Mouse (Mus musculus): ENCODE measurements around the gene Zfp692. TPM values are rescaled to one million over a fixed set of nuclear protein-coding genes. Genes with fewer than 3 reads are reported as not detected.

The Zfp692 gene
- polyA plus RNA-seq, 2 experiments, result 18.3 to 66.0 TPM

DNA sequence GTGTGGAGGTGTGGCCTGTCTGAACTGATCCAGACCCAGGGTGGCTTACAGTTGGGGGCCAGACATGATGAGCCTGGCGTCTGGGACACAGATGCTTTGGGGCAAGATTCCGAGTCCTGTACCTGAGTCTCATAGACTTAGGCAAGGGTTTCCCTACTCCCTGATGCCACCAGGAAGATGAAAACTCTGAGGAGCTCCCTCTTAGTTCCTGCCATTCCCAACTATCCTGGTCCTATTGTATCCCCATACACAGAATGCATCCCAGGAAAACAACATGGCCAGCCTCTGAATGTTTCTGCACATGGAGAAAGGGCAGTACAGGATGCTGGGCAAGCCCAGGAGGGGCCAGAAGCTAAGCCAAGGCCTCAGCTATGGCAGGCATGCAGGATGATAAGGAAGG lies 43.4 kb upstream of the Zfp692 start:
- Histone ChIP-seq H3K4me3 (replicated peaks; ENCODE audit: low read length) (no peak overlapping the region), H3K4me1 (ENCODE audit: control insufficient read depth, insufficient read depth, low read length) (no peaks in the 10 kb centered on the region), H3K9ac (ENCODE audit: low read depth, low read length, severe bottlenecking) (no peak overlapping the region), H3K27ac (replicated peaks; ENCODE audit: low read depth, low read length) (no peak overlapping the region), H3K9me3 (ENCODE audit: control insufficient read depth, low read length) (no peaks in the 10 kb centered on the region), H3K4me2 (replicated peaks; ENCODE audit: low read depth, low read length, severe bottlenecking) (no peak overlapping the region), H3K36me3 (ENCODE audit: control insufficient read depth, insufficient read depth, low read length) (no peaks in the 10 kb centered on the region), H3K27me3 (ENCODE audit: control insufficient read depth, insufficient read depth, low read length) (no peaks in the 10 kb centered on the region)
- TF ChIP-seq POLR2A (IDR thresholded peaks at IDR 0.05; ENCODE audit: borderline replicate concordance, extremely low read depth, insufficient read depth, insufficient read length), result no peak
- ATAC-seq (ENCODE audit: low FRiP score, low read depth) (no peak), DNase-seq (ENCODE audit: low spot score) (no peak)
- 63% methylated on average over 2 of the region's 2 CpGs for WGBS

DNA sequence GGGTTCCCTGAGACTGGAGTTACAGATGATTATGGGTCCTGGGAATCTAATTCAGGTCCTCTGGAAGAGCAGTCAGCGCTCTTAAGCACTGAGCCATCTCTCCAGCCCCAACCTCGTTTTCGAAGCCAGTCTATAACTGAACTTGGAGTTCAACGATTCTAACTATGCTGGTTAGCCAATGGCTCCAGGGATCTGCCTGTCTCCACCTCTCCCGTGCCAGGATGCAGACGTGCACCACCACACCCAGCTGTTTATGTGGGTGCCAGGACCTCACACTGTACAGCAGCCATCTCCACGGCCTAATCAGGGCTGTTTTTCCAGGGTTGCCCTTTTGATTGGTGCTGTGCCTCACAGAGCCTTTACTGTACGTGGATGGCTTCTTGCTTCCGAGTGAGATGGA lies 42.3 kb upstream of the Zfp692 start:
- Histone ChIP-seq H3K4me2 (replicated peaks; ENCODE audit: low read depth, low read length, severe bottlenecking) (no peak overlapping the region), H3K9me3 (ENCODE audit: control insufficient read depth, low read length) (no peaks in the 10 kb centered on the region), H3K4me1 (ENCODE audit: control insufficient read depth, insufficient read depth, low read length) (no peaks in the 10 kb centered on the region), H3K9ac (ENCODE audit: low read depth, low read length, severe bottlenecking) (no peak overlapping the region), H3K36me3 (ENCODE audit: control insufficient read depth, insufficient read depth, low read length) (no peaks in the 10 kb centered on the region), H3K4me3 (replicated peaks; ENCODE audit: low read length) (no peak overlapping the region), H3K27ac (replicated peaks; ENCODE audit: low read depth, low read length) (no peak overlapping the region), H3K27me3 (ENCODE audit: control insufficient read depth, insufficient read depth, low read length) (no peaks in the 10 kb centered on the region)
- no peak for TF ChIP-seq POLR2A (IDR thresholded peaks at IDR 0.05; ENCODE audit: borderline replicate concordance, extremely low read depth, insufficient read depth, insufficient read length)
- DNase-seq (ENCODE audit: low spot score) (no peak), ATAC-seq (ENCODE audit: low FRiP score, low read depth) (no peak)
- 80% methylated on average over 9 of the region's 9 CpGs for WGBS

DNA sequence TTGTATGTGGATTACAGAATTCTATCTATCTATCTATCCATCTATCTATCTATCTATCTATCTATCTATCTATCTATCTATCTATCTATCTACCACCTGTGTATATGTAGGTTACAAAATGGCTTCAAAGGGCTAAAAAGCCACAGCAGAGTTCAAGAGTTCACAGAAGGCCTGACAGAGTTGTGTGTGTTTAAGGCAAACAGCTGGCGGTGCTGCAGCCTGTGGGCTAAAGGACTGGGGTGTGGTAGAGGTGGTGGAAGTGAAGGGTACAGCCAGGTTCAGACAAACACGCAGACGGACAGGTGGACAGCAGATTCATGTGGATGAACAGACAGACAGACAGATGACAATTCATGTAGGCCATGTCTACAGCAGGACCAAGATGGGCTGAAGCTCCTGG lies 38.6 kb upstream of the Zfp692 start:
- no peaks in the 10 kb centered on the region for H3K9me3 ChIP-seq (ENCODE audit: control insufficient read depth, low read length)
- DNase-seq (ENCODE audit: low spot score), result no peak
- H3K36me3 ChIP-seq (ENCODE audit: control insufficient read depth, insufficient read depth, low read length), result no peaks in the 10 kb centered on the region
- whole genome bisulfite sequencing, result 85% methylated on average over 3 of the region's 3 CpGs
- TF ChIP-seq POLR2A (IDR thresholded peaks at IDR 0.05; ENCODE audit: borderline replicate concordance, extremely low read depth, insufficient read depth, insufficient read length), result no peak
- no peak overlapping the region for H3K27ac ChIP-seq (replicated peaks; ENCODE audit: low read depth, low read length)
- H3K9ac ChIP-seq (ENCODE audit: low read depth, low read length, severe bottlenecking), result no peak overlapping the region
- no peak overlapping the region for H3K4me3 ChIP-seq (replicated peaks; ENCODE audit: low read length)
- no peaks in the 10 kb centered on the region for H3K4me1 ChIP-seq (ENCODE audit: control insufficient read depth, insufficient read depth, low read length)
- H3K4me2 ChIP-seq (replicated peaks; ENCODE audit: low read depth, low read length, severe bottlenecking), result no peak overlapping the region
- H3K27me3 ChIP-seq (ENCODE audit: control insufficient read depth, insufficient read depth, low read length), result no peaks in the 10 kb centered on the region
- ATAC-seq (ENCODE audit: low FRiP score, low read depth), result no peak

DNA sequence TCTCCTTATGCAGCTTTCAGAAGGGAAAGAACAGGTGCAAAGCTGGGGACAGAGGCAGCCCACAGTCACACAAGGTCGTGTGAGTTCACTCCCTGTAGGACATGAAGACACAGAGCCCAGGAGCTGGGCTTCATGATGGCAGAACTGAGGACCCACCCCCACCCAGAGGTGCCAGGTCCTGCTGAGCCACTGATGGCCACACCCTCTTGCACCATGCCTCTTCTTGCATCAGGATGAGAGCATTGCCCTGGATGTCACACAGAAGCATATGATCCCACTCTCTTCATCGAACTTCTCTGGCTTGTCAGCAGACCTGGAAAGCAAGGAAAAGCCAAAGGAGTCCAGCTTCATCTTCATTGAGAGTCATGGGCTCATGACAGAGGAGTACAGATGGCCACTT lies 32.3 kb upstream of the Zfp692 start, which contains the start of gene 4930438A08Rik:
TSS of gene 4930438A08Rik (plus strand) at position 228 of the 400 bp plus-strand sequence.
- no peak for TF ChIP-seq POLR2A (IDR thresholded peaks at IDR 0.05; ENCODE audit: borderline replicate concordance, extremely low read depth, insufficient read depth, insufficient read length)
- no peak within 1 kb of the TSS for H3K4me3 ChIP-seq (replicated peaks; ENCODE audit: low read length)
- 58% methylated on average over 2 of the region's 2 CpGs for WGBS
- ATAC-seq (ENCODE audit: low FRiP score, low read depth) (no peak), DNase-seq (ENCODE audit: low spot score) (no peak)
- H3K9me3 ChIP-seq (ENCODE audit: control insufficient read depth, low read length), result no peaks in the 10 kb centered on the region
- H3K4me2 ChIP-seq (replicated peaks; ENCODE audit: low read depth, low read length, severe bottlenecking), result no peak within 1 kb of the TSS
- no peaks in the 10 kb centered on the region for H3K27me3 ChIP-seq (ENCODE audit: control insufficient read depth, insufficient read depth, low read length)
- H3K4me1 ChIP-seq (ENCODE audit: control insufficient read depth, insufficient read depth, low read length), result no peaks in the 10 kb centered on the region
- H3K9ac ChIP-seq (ENCODE audit: low read depth, low read length, severe bottlenecking), result no peak within 1 kb of the TSS
- H3K27ac ChIP-seq (replicated peaks; ENCODE audit: low read depth, low read length), result no peak within 1 kb of the TSS
- no peaks in the 10 kb centered on the region for H3K36me3 ChIP-seq (ENCODE audit: control insufficient read depth, insufficient read depth, low read length)

DNA sequence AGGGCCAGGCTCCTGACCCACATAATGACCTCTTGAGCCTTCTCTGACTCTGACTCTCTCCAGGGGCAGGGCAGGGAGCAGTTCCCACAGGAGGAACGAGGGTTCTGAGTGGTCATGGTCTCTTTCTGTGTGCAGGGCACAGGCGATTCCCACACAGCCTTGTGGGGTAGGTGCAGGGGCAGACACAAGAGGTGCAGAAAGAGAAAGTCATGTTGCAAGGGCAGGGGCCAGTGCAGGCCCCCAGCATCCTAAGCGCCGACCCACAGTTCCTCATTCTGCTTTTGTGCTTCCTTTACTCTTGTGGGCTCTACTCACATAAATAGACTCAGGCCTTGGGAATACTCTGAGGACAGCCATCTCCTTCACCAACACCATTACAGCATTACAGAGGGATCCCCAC lies 31.1 kb upstream of the Zfp692 start:
- Histone ChIP-seq H3K9me3 (ENCODE audit: control insufficient read depth, low read length) (no peaks in the 10 kb centered on the region), H3K36me3 (ENCODE audit: control insufficient read depth, insufficient read depth, low read length) (no peaks in the 10 kb centered on the region), H3K9ac (ENCODE audit: low read depth, low read length, severe bottlenecking) (no peak overlapping the region), H3K27me3 (ENCODE audit: control insufficient read depth, insufficient read depth, low read length) (no peaks in the 10 kb centered on the region), H3K4me2 (replicated peaks; ENCODE audit: low read depth, low read length, severe bottlenecking) (no peak overlapping the region), H3K27ac (replicated peaks; ENCODE audit: low read depth, low read length) (no peak overlapping the region), H3K4me1 (ENCODE audit: control insufficient read depth, insufficient read depth, low read length) (no peaks in the 10 kb centered on the region), H3K4me3 (replicated peaks; ENCODE audit: low read length) (no peak overlapping the region)
- no peak for DNase-seq (ENCODE audit: low spot score)
- no peak for ATAC-seq (ENCODE audit: low FRiP score, low read depth)
- TF ChIP-seq POLR2A (IDR thresholded peaks at IDR 0.05; ENCODE audit: borderline replicate concordance, extremely low read depth, insufficient read depth, insufficient read length), result no peak
- 77% methylated on average over 4 of the region's 4 CpGs for WGBS

DNA sequence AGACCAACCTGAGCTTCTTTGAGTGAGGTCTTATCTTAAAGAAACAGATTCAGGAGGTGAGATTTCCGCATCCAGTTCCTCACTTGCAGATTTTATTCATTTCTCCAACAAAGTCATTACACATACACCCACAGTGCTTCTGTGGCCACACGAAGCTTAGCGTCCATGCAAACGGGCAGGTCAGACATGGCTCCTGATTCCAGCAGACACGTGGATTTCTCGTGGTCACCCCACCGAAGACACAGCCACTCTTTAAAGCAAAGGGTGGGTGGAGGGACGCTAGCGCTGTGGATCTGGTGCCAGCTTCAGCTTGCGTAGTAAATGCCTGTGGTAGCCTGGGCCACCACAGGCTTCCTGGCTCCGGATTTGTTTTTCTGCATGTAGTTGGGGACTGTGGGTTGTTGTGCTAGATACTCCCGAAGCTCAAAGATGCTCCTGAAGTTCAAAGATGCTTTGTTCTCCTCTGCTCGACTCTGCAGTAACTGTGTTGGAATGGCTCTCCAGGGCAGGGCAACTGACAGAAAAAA lies 24.8 kb upstream of the Zfp692 start:
- Histone ChIP-seq H3K27ac (replicated peaks; ENCODE audit: low read depth, low read length) (no peak overlapping the region), H3K36me3 (ENCODE audit: control insufficient read depth, insufficient read depth, low read length) (no peaks in the 10 kb centered on the region), H3K27me3 (ENCODE audit: control insufficient read depth, insufficient read depth, low read length) (no peaks in the 10 kb centered on the region), H3K4me2 (replicated peaks; ENCODE audit: low read depth, low read length, severe bottlenecking) (no peak overlapping the region), H3K9me3 (ENCODE audit: control insufficient read depth, low read length) (no peaks in the 10 kb centered on the region), H3K4me1 (ENCODE audit: control insufficient read depth, insufficient read depth, low read length) (no peaks in the 10 kb centered on the region), H3K9ac (ENCODE audit: low read depth, low read length, severe bottlenecking) (no peak overlapping the region), H3K4me3 (replicated peaks; ENCODE audit: low read length) (no peak overlapping the region)
- no peak for DNase-seq (ENCODE audit: low spot score)
- WGBS, result 84% methylated on average over 13 of the region's 13 CpGs
- ATAC-seq (ENCODE audit: low FRiP score, low read depth), result no peak
- TF ChIP-seq POLR2A (IDR thresholded peaks at IDR 0.05; ENCODE audit: borderline replicate concordance, extremely low read depth, insufficient read depth, insufficient read length), result no peak

Measured in limb, embryonic 14.5 days (tissue).